Mouse (Mus musculus): Measurements from ENCODE around the gene Syne1. TPM values are rescaled to one million over a fixed set of nuclear protein-coding genes. Genes with fewer than 3 reads are reported as not detected.
A peak's percentile ranks its signal among the peaks of the same experiment; 100 is the strongest.

Gene Syne1
- polyA plus RNA-seq, 1 experiment from 2014 or later = 5.2 TPM

GRCm38 (mm10) chr10:5188890-5189289 lies 362.4 kb downstream of the Syne1 start:
- no peak overlapping the region for H3K9ac ChIP-seq (replicated peaks)
- H3K4me2 ChIP-seq (replicated peaks) = no peak overlapping the region
- no peak overlapping the region for H3K27ac ChIP-seq (replicated peaks)
- H3K4me1 ChIP-seq = no peaks in the 10 kb centered on the region
- no peak for ATAC-seq (replicated peaks)
- no peaks in the 10 kb centered on the region for H3K9me3 ChIP-seq
- H3K36me3 ChIP-seq = no peaks in the 10 kb centered on the region
- H3K4me3 ChIP-seq = no peak overlapping the region
- H3K27me3 ChIP-seq = no peaks in the 10 kb centered on the region

GRCm38 (mm10) chr10:5185156-5186083 lies 365.9 kb downstream of the Syne1 start:
- WGBS = 86% methylated on average over 19 of the region's 19 CpGs
- Histone ChIP-seq H3K36me3 (no peaks in the 10 kb centered on the region), H3K9ac (replicated peaks) (no peak overlapping the region), H3K27ac (replicated peaks) (no peak overlapping the region), H3K27me3 (no peaks in the 10 kb centered on the region), H3K9me3 (no peaks in the 10 kb centered on the region), H3K4me2 (replicated peaks) (no peak overlapping the region), H3K4me1 (no peaks in the 10 kb centered on the region), H3K4me3 (no peak overlapping the region)
- ATAC-seq (replicated peaks) = no peak

GRCm38 (mm10) chr10:5181771-5182176 lies 369.5 kb downstream of the Syne1 start:
- Histone ChIP-seq H3K36me3 (no peaks in the 10 kb centered on the region), H3K27me3 (no peaks in the 10 kb centered on the region), H3K9ac (replicated peaks) (no peak overlapping the region), H3K4me3 (no peak overlapping the region), H3K9me3 (no peaks in the 10 kb centered on the region), H3K27ac (replicated peaks) (no peak overlapping the region), H3K4me2 (replicated peaks) (no peak overlapping the region), H3K4me1 (no peaks in the 10 kb centered on the region)
- 87% methylated on average over 4 of the region's 4 CpGs for WGBS
- ATAC-seq (replicated peaks) = no peak

- H3K27me3 ChIP-seq = no peaks in the 10 kb centered on the region
- ATAC-seq (replicated peaks) = no peak
- no peak overlapping the region for H3K4me3 ChIP-seq
- H3K9ac ChIP-seq (replicated peaks) = no peak overlapping the region
- H3K4me2 ChIP-seq (replicated peaks) = no peak overlapping the region
- H3K4me1 ChIP-seq = no peaks in the 10 kb centered on the region
- no peaks in the 10 kb centered on the region for H3K36me3 ChIP-seq
- no peak overlapping the region for H3K27ac ChIP-seq (replicated peaks)
- H3K9me3 ChIP-seq = no peaks in the 10 kb centered on the region
- 86% methylated on average over 3 of the region's 3 CpGs for WGBS
These were observed 371.4 kb downstream of the Syne1 start for GRCm38 (mm10) chr10:5179891-5180290.

GRCm38 (mm10) chr10:5177446-5178015 lies 373.8 kb downstream of the Syne1 start:
- no peak overlapping the region for H3K9ac ChIP-seq (replicated peaks)
- no peaks in the 10 kb centered on the region for H3K27me3 ChIP-seq
- H3K4me1 ChIP-seq = no peaks in the 10 kb centered on the region
- no peak overlapping the region for H3K4me3 ChIP-seq
- no peaks in the 10 kb centered on the region for H3K9me3 ChIP-seq
- ATAC-seq (replicated peaks) = no peak
- no peaks in the 10 kb centered on the region for H3K36me3 ChIP-seq
- H3K4me2 ChIP-seq (replicated peaks) = no peak overlapping the region
- WGBS = 81% methylated on average over 9 of the region's 9 CpGs
- no peak overlapping the region for H3K27ac ChIP-seq (replicated peaks)

GRCm38 (mm10) chr10:5176371-5176770 lies 374.9 kb downstream of the Syne1 start:
- Histone ChIP-seq H3K9ac (replicated peaks) (no peak overlapping the region), H3K36me3 (no peaks in the 10 kb centered on the region), H3K4me3 (no peak overlapping the region), H3K27me3 (no peaks in the 10 kb centered on the region), H3K27ac (replicated peaks) (no peak overlapping the region), H3K9me3 (no peaks in the 10 kb centered on the region), H3K4me2 (replicated peaks) (no peak overlapping the region), H3K4me1 (no peaks in the 10 kb centered on the region)
- no peak for ATAC-seq (replicated peaks)
- 56% methylated on average over 2 of the region's 2 CpGs for WGBS

- ATAC-seq (replicated peaks) = no peak
- H3K36me3 ChIP-seq = no peaks in the 10 kb centered on the region
- no peaks in the 10 kb centered on the region for H3K27me3 ChIP-seq
- H3K27ac ChIP-seq (replicated peaks) = no peak overlapping the region
- H3K9ac ChIP-seq (replicated peaks) = no peak overlapping the region
- no peak overlapping the region for H3K4me2 ChIP-seq (replicated peaks)
- H3K4me3 ChIP-seq = no peak overlapping the region
- no peaks in the 10 kb centered on the region for H3K9me3 ChIP-seq
- H3K4me1 ChIP-seq = no peaks in the 10 kb centered on the region
- WGBS = 51% methylated on average over 1 of the region's 1 CpGs
These were observed 380.9 kb downstream of the Syne1 start for GRCm38 (mm10) chr10:5170425-5170824.

GRCm38 (mm10) chr10:5167481-5167880 lies 383.8 kb downstream of the Syne1 start:
- Histone ChIP-seq H3K4me3 (no peak overlapping the region), H3K9me3 (no peaks in the 10 kb centered on the region), H3K4me2 (replicated peaks) (no peak overlapping the region), H3K4me1 (no peaks in the 10 kb centered on the region), H3K9ac (replicated peaks) (no peak overlapping the region), H3K27ac (replicated peaks) (no peak overlapping the region), H3K27me3 (no peaks in the 10 kb centered on the region), H3K36me3 (no peaks in the 10 kb centered on the region)
- ATAC-seq (replicated peaks) = no peak
- 88% methylated on average over 3 of the region's 3 CpGs for WGBS

GRCm38 (mm10) chr10:5165439-5165838 lies 385.8 kb downstream of the Syne1 start:
- WGBS = 91% methylated on average over 5 of the region's 5 CpGs
- H3K36me3 ChIP-seq = no peaks in the 10 kb centered on the region
- no peak overlapping the region for H3K9ac ChIP-seq (replicated peaks)
- H3K4me2 ChIP-seq (replicated peaks) = no peak overlapping the region
- no peaks in the 10 kb centered on the region for H3K27me3 ChIP-seq
- no peaks in the 10 kb centered on the region for H3K4me1 ChIP-seq
- H3K27ac ChIP-seq (replicated peaks) = no peak overlapping the region
- H3K9me3 ChIP-seq = no peaks in the 10 kb centered on the region
- no peak overlapping the region for H3K4me3 ChIP-seq
- no peak for ATAC-seq (replicated peaks)

GRCm38 (mm10) chr10:5163770-5164169 lies 387.5 kb downstream of the Syne1 start:
- H3K4me3 ChIP-seq = no peak overlapping the region
- H3K27me3 ChIP-seq = no peaks in the 10 kb centered on the region
- H3K36me3 ChIP-seq = no peaks in the 10 kb centered on the region
- ATAC-seq (replicated peaks) = no peak
- no peaks in the 10 kb centered on the region for H3K4me1 ChIP-seq
- no peaks in the 10 kb centered on the region for H3K9me3 ChIP-seq
- no peak overlapping the region for H3K9ac ChIP-seq (replicated peaks)
- no peak overlapping the region for H3K27ac ChIP-seq (replicated peaks)
- no peak overlapping the region for H3K4me2 ChIP-seq (replicated peaks)
- 75% methylated on average over 6 of the region's 6 CpGs for WGBS

- 82% methylated on average over 3 of the region's 3 CpGs for WGBS
- no peaks in the 10 kb centered on the region for H3K27me3 ChIP-seq
- ATAC-seq (replicated peaks) = no peak
- H3K4me3 ChIP-seq = no peak overlapping the region
- no peak overlapping the region for H3K4me2 ChIP-seq (replicated peaks)
- no peak overlapping the region for H3K9ac ChIP-seq (replicated peaks)
- H3K27ac ChIP-seq (replicated peaks) = no peak overlapping the region
- no peaks in the 10 kb centered on the region for H3K4me1 ChIP-seq
- H3K9me3 ChIP-seq = no peaks in the 10 kb centered on the region
- no peaks in the 10 kb centered on the region for H3K36me3 ChIP-seq
These were observed 388.0 kb downstream of the Syne1 start for GRCm38 (mm10) chr10:5163286-5163685.

GRCm38 (mm10) chr10:5161394-5161872 lies 389.8 kb downstream of the Syne1 start:
- H3K27me3 ChIP-seq = no peaks in the 10 kb centered on the region
- no peaks in the 10 kb centered on the region for H3K36me3 ChIP-seq
- H3K9me3 ChIP-seq = no peaks in the 10 kb centered on the region
- peak; percentile 58; the same call in 1 of the 2 replicates for ATAC-seq (replicated peaks)
- H3K27ac ChIP-seq (replicated peaks) = no peak overlapping the region
- no peak overlapping the region for H3K4me2 ChIP-seq (replicated peaks)
- WGBS = 59% methylated on average over 12 of the region's 12 CpGs
- no peaks in the 10 kb centered on the region for H3K4me1 ChIP-seq
- no peak overlapping the region for H3K4me3 ChIP-seq
- H3K9ac ChIP-seq (replicated peaks) = no peak overlapping the region
